Mouse (Mus musculus): ENCODE data around the gene Olfr1016.

Gene Olfr1016

DNA sequence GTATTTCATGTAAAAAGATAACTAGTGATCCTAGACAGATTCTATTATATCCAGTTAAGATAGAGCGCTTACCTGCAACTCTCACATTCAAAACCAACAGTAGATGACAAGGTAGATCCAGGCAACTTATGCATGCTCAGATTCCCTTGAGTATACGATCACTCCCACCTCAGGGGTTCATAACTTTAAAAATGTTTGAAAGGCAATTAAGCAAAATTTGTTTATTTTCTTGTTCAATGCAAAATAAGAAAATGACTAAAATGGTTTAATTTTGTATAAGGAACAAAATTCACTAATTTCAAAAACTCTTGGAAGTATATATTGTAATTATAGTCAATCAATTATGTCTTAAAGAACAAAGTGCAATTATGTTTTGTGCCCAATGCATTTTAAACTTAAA lies at the start of gene Olfr1016:
TSS of gene Olfr1016 (minus strand) at position 101 of the 400 bp plus-strand sequence.
- no peak for DNase-seq

DNA sequence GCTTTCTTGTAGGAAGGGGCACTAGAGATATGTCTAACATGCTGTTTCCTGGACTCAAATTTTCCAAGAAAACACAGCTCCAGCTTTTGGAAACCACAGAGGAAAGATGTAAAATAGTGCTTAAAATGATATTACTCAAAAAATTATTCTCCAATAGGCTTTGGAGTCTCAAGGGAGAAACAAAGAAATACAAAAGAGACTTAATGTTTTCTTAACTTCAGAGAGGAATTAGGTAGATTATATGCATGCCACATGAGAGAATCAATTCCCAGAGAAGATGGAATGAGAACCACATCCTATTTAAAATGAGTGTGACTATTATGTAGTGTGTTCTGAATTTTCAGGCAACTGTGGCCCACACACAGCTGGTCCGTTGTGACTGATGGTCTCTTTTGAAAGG lies 44.4 kb upstream of the Olfr1016 start, which contains the start of gene Olfr1020:
TSS of gene Olfr1020 (plus strand) at position 301 of the 400 bp plus-strand sequence.
- no peak for DNase-seq

DNA sequence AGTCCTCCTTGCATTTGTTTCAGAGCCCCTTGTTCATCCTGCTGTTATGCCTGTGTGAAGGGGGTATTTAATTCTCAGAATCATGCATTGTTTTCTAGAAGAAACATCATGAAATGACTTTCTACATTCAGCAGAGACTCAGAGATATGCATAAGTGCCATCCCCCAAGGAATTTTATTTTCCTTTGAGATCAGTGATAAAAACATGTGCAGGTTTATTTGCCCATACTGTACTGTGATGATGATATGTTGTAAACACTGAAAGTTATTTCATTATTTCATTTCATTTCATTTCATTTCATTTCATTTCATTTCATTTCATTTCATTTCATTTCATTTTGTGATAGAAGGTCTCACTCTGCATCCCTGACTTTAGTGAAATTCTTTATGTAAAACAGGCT lies 43.0 kb upstream of the Olfr1016 start, which contains the start of gene Olfr1019:
TSS of gene Olfr1019 (minus strand) at position 101 of the 400 bp plus-strand sequence.
- DNase-seq, result no peak

DNA sequence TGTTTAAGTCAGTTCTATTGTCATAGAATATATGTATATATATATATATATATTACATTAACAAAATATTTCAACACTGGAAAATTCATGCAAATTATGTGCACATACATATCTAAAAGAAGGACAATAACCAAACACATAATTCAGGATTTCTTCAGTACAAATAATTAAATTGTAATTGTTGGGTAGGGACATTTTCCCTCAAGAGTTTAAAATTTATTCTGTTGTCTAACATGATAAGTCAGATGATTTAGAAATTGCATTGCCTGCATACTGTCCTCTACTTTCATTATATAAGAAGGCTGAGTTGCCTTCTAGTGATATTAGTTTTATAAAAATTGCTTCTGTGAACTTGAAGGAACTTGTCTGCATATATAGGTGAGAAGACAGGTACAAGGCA lies 15.8 kb upstream of the Olfr1016 start, which contains the start of gene Olfr1018:
TSS of gene Olfr1018 (plus strand) at position 301 of the 400 bp plus-strand sequence.
- DNase-seq, result no peak

DNA sequence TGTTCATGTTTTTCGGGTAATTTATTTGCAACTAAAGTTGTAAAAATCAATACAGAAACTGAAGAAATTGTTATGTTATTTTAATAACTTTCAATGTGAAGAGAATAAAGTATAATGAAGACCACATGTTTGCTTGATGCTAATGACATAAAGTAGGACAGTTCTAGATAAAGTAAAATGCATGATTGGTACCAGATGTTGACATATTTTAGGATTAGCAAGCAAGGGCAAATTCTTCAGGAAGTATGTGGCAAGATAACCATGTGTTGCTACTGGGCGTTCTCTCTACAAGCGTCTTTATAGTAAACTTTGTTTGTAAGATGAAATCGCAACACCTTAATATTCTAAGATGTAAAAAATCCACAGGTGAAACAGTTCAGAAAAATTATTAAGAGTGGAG lies 2.2 kb upstream of the Olfr1016 start:
- DNase-seq, result no peak

DNA sequence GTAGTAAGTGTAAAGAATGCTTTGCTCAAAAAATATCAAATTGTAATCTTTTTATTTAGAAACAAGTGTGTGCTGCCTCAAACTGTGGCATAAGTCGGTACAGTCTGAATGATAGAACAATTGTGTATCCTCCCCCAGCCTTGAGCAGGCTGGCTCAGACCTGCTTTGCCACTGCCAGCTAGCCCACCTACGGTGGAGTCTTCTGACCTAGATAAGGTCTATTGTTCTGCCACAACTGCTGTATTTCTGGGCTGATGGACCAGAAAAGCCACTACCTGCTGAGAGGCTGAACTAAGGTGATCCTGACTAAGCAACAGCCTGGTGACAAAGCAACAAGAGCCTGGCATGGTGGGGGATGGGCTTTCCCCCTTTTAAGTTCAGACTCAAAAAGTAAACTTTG lies 10.0 kb downstream of the Olfr1016 start:
- DNase-seq, result no peak

DNA sequence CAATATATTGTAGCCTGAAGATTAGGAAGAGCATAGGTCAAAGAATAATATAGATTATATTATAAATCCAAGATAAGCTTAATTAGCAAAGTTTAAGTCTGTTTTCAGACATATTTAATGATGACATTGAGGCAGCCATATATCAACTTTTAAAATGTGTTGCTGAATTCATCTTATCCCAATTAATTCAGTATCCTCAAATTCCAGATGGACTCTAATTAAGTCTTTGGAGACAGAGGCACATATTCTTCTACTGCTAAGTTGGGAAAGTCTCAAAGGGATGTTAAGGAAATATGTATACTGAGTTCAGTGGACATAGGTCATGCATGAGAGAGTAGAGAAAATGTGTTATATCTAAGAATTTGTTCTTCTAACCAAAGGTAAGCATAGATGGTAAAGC lies 20.6 kb downstream of the Olfr1016 start, which contains the start of gene Olfr1015:
TSS of gene Olfr1015 (plus strand) at position 301 of the 400 bp plus-strand sequence.
- DNase-seq, result no peak

DNA sequence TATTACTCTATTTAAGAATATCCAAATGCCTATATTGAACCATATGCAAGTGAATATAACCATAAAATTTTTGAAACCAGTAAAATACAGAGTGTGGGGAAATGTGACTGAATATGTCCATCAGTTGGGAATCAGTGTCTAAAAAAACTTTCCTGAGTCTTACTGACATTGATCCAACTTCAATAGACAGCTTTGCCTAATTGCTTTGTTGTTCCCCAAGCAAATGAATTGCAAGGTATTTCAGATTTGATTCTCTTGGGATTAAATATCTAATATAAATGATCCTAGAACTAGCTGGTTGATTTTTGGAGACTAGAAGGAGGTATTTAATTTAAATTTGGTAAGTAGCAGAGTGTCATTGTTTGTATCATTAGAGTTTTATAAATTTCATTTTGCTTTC lies 29.9 kb downstream of the Olfr1016 start, which contains the start of gene Olfr1014:
TSS of gene Olfr1014 (plus strand) at position 301 of the 400 bp plus-strand sequence.
- DNase-seq, result no peak

DNA sequence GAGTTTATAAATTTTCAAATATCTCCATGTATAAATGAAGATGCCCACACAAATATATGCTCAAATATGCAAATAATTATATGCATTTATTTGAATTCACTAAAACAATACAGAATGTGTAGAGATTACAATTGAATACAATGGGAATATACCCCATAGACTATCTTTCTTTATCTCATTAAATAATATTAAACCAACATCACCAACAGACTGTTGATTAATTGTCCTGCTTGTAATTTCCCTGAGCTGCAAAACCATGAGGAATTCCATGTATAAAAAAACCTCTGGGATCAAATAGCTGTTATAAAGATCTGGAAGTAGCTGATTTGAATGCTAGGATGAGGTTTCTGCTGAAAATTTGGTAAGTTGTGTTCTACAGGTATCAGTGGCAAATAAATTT lies 35.5 kb downstream of the Olfr1016 start, which contains the start of gene Olfr1013:
TSS of gene Olfr1013 (plus strand) at position 301 of the 400 bp plus-strand sequence.
- DNase-seq, result no peak

DNA sequence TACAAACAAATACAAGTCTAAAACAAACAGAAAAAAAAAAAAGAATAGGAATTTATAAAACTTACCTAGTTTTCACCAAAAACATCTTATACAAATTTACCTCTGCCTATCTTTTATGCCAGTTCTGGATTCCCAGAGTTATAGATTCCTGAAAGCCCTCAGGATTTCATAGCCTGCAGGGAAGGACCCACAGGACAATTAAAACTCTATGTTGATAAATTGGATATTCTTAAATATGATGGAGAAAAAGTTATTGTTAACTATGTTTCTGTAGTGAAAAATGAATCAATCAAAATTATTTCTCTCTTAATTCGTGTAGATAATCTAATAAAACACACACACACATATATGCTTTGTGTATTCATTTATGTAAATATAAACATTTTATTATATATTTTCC lies 39.7 kb downstream of the Olfr1016 start, which contains the start of gene Olfr1012:
TSS of gene Olfr1012 (minus strand) at position 101 of the 400 bp plus-strand sequence.
- DNase-seq, result no peak

DNA sequence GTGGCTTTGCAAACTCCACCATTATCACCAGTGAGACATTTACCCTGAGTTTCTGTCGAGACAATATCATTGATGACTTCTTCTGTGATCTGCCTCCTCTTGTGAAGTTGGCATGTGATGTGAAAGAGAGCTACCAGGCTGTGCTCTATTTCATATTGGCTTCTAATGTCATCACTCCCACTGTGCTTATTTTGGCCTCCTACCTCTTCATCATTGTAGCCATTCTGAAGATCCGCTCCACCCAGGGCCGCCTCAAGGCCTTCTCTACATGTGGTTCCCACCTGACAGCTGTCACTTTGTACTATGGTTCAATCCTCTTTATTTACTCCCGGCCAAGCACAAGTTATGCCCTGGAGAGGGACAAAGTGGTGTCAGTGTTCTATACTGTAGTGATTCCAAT lies 48.5 kb downstream of the Olfr1016 start:
- DNase-seq, result no peak

Data from right cerebral cortex, adult 18-20 months (tissue).